Mouse (Mus musculus): Measurements from ENCODE around the gene Gm28035. TPM values are rescaled to one million over a fixed set of nuclear protein-coding genes. Genes with fewer than 3 reads are reported as not detected.

The Gm28035 gene
- polyA plus RNA-seq, 1 experiment, result 0.55 TPM

- Histone ChIP-seq H3K27me3 (ENCODE audit: control insufficient read depth, insufficient read depth, insufficient read length) (no peaks in the 10 kb centered on the region), H3K4me2 (ENCODE audit: low read depth) (peak overlapping the region; percentile 56), H3K79me2 (ENCODE audit: control insufficient read depth, insufficient read depth) (no peaks in the 10 kb centered on the region), H3K4me3 (no peak overlapping the region), H3ac (ENCODE audit: control insufficient read depth, insufficient read length) (no peak overlapping the region), H3K36me3 (ENCODE audit: control insufficient read depth, insufficient read depth) (peaks cover 8% of the 10 kb centered on the region)
- no peak for TF ChIP-seq POLR2A (IDR thresholded peaks at IDR 0.05; ENCODE audit: insufficient read length, low read depth)
- no peak for TF ChIP-seq CEBPB (IDR thresholded peaks at IDR 0.05; ENCODE audit: insufficient read depth, poor library complexity, severe bottlenecking)
Measured at GRCm38 (mm10) chr2:30269241-30269990, 29.0 kb downstream of the Gm28035 start.

- H3K4me3 ChIP-seq, result no peak overlapping the region
- no peak overlapping the region for H3ac ChIP-seq (ENCODE audit: control insufficient read depth, insufficient read length)
- TF ChIP-seq POLR2AphosphoS2 (IDR thresholded peaks at IDR 0.05; ENCODE audit: insufficient read length, low read depth), result no peak
- TF ChIP-seq TCF3 (IDR thresholded peaks at IDR 0.05; ENCODE audit: insufficient read length, low read depth), result no peak
- TF ChIP-seq CEBPB (IDR thresholded peaks at IDR 0.05; ENCODE audit: insufficient read depth, poor library complexity, severe bottlenecking), result no peak
- no peaks in the 10 kb centered on the region for H3K27me3 ChIP-seq (ENCODE audit: control insufficient read depth, insufficient read depth, insufficient read length)
- H3K36me3 ChIP-seq (ENCODE audit: control insufficient read depth, insufficient read depth), result peaks cover under 1% of the 10 kb centered on the region
- H3K4me2 ChIP-seq (ENCODE audit: low read depth), result peak overlapping the region; percentile 56
- H3K79me2 ChIP-seq (ENCODE audit: control insufficient read depth, insufficient read depth), result no peaks in the 10 kb centered on the region
Measured at GRCm38 (mm10) chr2:30270134-30270533, 29.8 kb downstream of the Gm28035 start.

GRCm38 (mm10) chr2:30280743-30281142 is 40.4 kb downstream of the Gm28035 start, which contains the start of gene Gm28038:
Gene Gm28038 (plus strand): TSS chr2:30281043.
- Histone ChIP-seq H3K4me2 (ENCODE audit: low read depth) (no peak within 1 kb of the TSS), H3K36me3 (ENCODE audit: control insufficient read depth, insufficient read depth) (no peaks in the 10 kb centered on the region), H3K79me2 (ENCODE audit: control insufficient read depth, insufficient read depth) (peaks cover 16% of the 10 kb centered on the region), H3ac (ENCODE audit: control insufficient read depth, insufficient read length) (no peak within 1 kb of the TSS), H3K4me3 (no peak within 1 kb of the TSS), H3K27me3 (ENCODE audit: control insufficient read depth, insufficient read depth, insufficient read length) (no peaks in the 10 kb centered on the region)
- TF ChIP-seq MAX (IDR thresholded peaks at IDR 0.05; ENCODE audit: low read depth) (no peak), POLR2AphosphoS2 (IDR thresholded peaks at IDR 0.05; ENCODE audit: insufficient read length, low read depth) (peak; percentile 25)

GRCm38 (mm10) chr2:30281651-30282050 is 41.3 kb downstream of the Gm28035 start:
- no peaks in the 10 kb centered on the region for H3K36me3 ChIP-seq (ENCODE audit: control insufficient read depth, insufficient read depth)
- TF ChIP-seq E2F4 (IDR thresholded peaks at IDR 0.05; ENCODE audit: insufficient read depth) (no peak), CEBPB (IDR thresholded peaks at IDR 0.05; ENCODE audit: insufficient read depth, poor library complexity, severe bottlenecking) (no peak), POLR2AphosphoS2 (IDR thresholded peaks at IDR 0.05; ENCODE audit: insufficient read length, low read depth) (peak; percentile 30)
- no peak overlapping the region for H3K4me2 ChIP-seq (ENCODE audit: low read depth)
- no peak overlapping the region for H3ac ChIP-seq (ENCODE audit: control insufficient read depth, insufficient read length)
- H3K27me3 ChIP-seq (ENCODE audit: control insufficient read depth, insufficient read depth, insufficient read length), result no peaks in the 10 kb centered on the region
- H3K79me2 ChIP-seq (ENCODE audit: control insufficient read depth, insufficient read depth), result peaks cover 21% of the 10 kb centered on the region
- no peak overlapping the region for H3K4me3 ChIP-seq

- Histone ChIP-seq H3K4me3 (no peak overlapping the region), H3K4me2 (ENCODE audit: low read depth) (no peak overlapping the region), H3K36me3 (ENCODE audit: control insufficient read depth, insufficient read depth) (no peaks in the 10 kb centered on the region), H3K27me3 (ENCODE audit: control insufficient read depth, insufficient read depth, insufficient read length) (no peaks in the 10 kb centered on the region), H3ac (ENCODE audit: control insufficient read depth, insufficient read length) (no peak overlapping the region), H3K79me2 (ENCODE audit: control insufficient read depth, insufficient read depth) (peaks cover 36% of the 10 kb centered on the region)
- TF ChIP-seq SRF (IDR thresholded peaks at IDR 0.05; ENCODE audit: control insufficient read depth, insufficient read length, low read depth), result no peak
- no peak for TF ChIP-seq E2F4 (IDR thresholded peaks at IDR 0.05; ENCODE audit: insufficient read depth)
- TF ChIP-seq POLR2A (IDR thresholded peaks at IDR 0.05; ENCODE audit: insufficient read length, low read depth), result no peak
- TF ChIP-seq MAX (IDR thresholded peaks at IDR 0.05; ENCODE audit: low read depth), result no peak
- peak; percentile 15 for TF ChIP-seq POLR2AphosphoS2 (IDR thresholded peaks at IDR 0.05; ENCODE audit: insufficient read length, low read depth)
- no peak for TF ChIP-seq MYOG (IDR thresholded peaks at IDR 0.05; ENCODE audit: control insufficient read depth in 1 of 3, insufficient read depth in 1 of 3, insufficient read length in 2 of 3, low read depth in 2 of 3)
- no peak for TF ChIP-seq USF1 (IDR thresholded peaks at IDR 0.05; ENCODE audit: low read depth)
Measured at GRCm38 (mm10) chr2:30283193-30283592, 42.8 kb downstream of the Gm28035 start.

GRCm38 (mm10) chr2:30285004-30285403 is 44.6 kb downstream of the Gm28035 start:
- TF ChIP-seq SRF (IDR thresholded peaks at IDR 0.05; ENCODE audit: control insufficient read depth, insufficient read length, low read depth), result no peak
- TF ChIP-seq MAX (IDR thresholded peaks at IDR 0.05; ENCODE audit: low read depth), result no peak
- no peak for TF ChIP-seq USF1 (IDR thresholded peaks at IDR 0.05; ENCODE audit: low read depth)
- TF ChIP-seq TCF3 (IDR thresholded peaks at IDR 0.05; ENCODE audit: insufficient read length, low read depth), result no peak
- no peak for TF ChIP-seq MYOG (IDR thresholded peaks at IDR 0.05; ENCODE audit: control insufficient read depth in 1 of 3, insufficient read depth in 1 of 3, insufficient read length in 2 of 3, low read depth in 2 of 3)
- TF ChIP-seq POLR2AphosphoS2 (IDR thresholded peaks at IDR 0.05; ENCODE audit: insufficient read length, low read depth), result no peak
- no peak for TF ChIP-seq POLR2A (IDR thresholded peaks at IDR 0.05; ENCODE audit: insufficient read length, low read depth)
- TF ChIP-seq MYOD1 (IDR thresholded peaks at IDR 0.05; ENCODE audit: control insufficient read depth in 1 of 3, insufficient read length in 2 of 3, low read depth in 2 of 3), result no peak
- TF ChIP-seq REST (IDR thresholded peaks at IDR 0.05; ENCODE audit: insufficient read depth, insufficient read length), result no peak
- no peak for TF ChIP-seq CEBPB (IDR thresholded peaks at IDR 0.05; ENCODE audit: insufficient read depth, poor library complexity, severe bottlenecking)
- Histone ChIP-seq H3K79me2 (ENCODE audit: control insufficient read depth, insufficient read depth) (peaks cover 55% of the 10 kb centered on the region), H3K4me2 (ENCODE audit: low read depth) (peak overlapping the region; percentile 83), H3K4me3 (peak overlapping the region; percentile 80), H3K36me3 (ENCODE audit: control insufficient read depth, insufficient read depth) (no peaks in the 10 kb centered on the region), H3ac (ENCODE audit: control insufficient read depth, insufficient read length) (peak overlapping the region; percentile 65), H3K27me3 (ENCODE audit: control insufficient read depth, insufficient read depth, insufficient read length) (no peaks in the 10 kb centered on the region)
